Comparison of ENCODE assay signal across 8 mouse cellular contexts in genomic region chr14:55438193-55438784, GRCm38 (mm10). TPM values are rescaled to one million over a fixed set of nuclear protein-coding genes. Genes with fewer than 3 reads are reported as not detected.
DNase-seq lines count a peak whose midpoint lies in the region; ATAC-seq and TF ChIP-seq lines count a peak whose summit lies in the region.

No protein-coding gene starts in this region.

- H3K4me2 ChIP-seq in hindbrain, embryonic 14.5 days (replicated peaks) = no peak overlapping the region

- no peak overlapping the region for H3K27ac ChIP-seq in hindbrain, embryonic 10.5 days
- H3K27ac ChIP-seq in hindbrain, embryonic 14.5 days = no peak overlapping the region

- TF ChIP-seq CTCF in Patski (IDR thresholded peaks at IDR 0.05) = peak; percentile 84

- H3K9ac ChIP-seq in hindbrain, embryonic 14.5 days = no peak overlapping the region

- no peak for ATAC-seq in hindbrain, embryonic 14.5 days (ENCODE audit: low FRiP score)
- ATAC-seq in Patski = peak; percentile 67
- peak; percentile 92 for ATAC-seq in granulocyte monocyte progenitor cell, adult 5-6 weeks (replicated peaks; ENCODE audit: poor library complexity, severe bottlenecking)

- 38% methylated on average over 6 of the region's 6 CpGs for whole genome bisulfite sequencing in hindbrain, embryonic 10.5 days
- whole genome bisulfite sequencing in hindbrain, embryonic 14.5 days = 39% methylated on average over 6 of the region's 6 CpGs

- in situ Hi-C loops in Patski (cut with MboI; ENCODE audit: low pct_unique_long_range_greater_than_20kb) = loop anchor here (10.0 kb wide), 1 partner anchor 293 kb away; no protein-coding TSS in a partner anchor

- POLR2A ChIA-PET in Patski (lab: Charles Lee) = interaction anchor here (0.8 to 1.5 kb wide), 2 partner anchors 40 to 98 kb away, joined by 3 to 4 read pairs; partner anchors contain the start of gene Dhrs4

- H3K4me3 ChIP-seq in hindbrain, embryonic 10.5 days = no peak overlapping the region
- H3K4me3 ChIP-seq in hindbrain, embryonic 14.5 days (replicated peaks; ENCODE audit: low read length) = no peak overlapping the region

- H3K27me3 ChIP-seq in hindbrain, embryonic 10.5 days (ENCODE audit: insufficient read depth, poor library complexity, severe bottlenecking) = no peaks in the 10 kb centered on the region
- H3K27me3 ChIP-seq in hindbrain, embryonic 14.5 days (ENCODE audit: control insufficient read depth, insufficient read depth, low read length) = no peaks in the 10 kb centered on the region
- peaks cover 11% of the 10 kb centered on the region for H3K27me3 ChIP-seq in Patski

- CTCF ChIA-PET in Patski (lab: Charles Lee) = interaction anchor here (0.8 to 1.3 kb wide), 5 partner anchors 16 to 355 kb away, joined by 3 to 5 read pairs (median 3); no protein-coding TSS in a partner anchor

- DNase-seq in hindbrain, embryonic 10.5 days (ENCODE audit: low spot score) = peak; percentile 65
- DNase-seq in hindbrain, embryonic 14.5 days (ENCODE audit: low spot score) = no peak
- DNase-seq in Patski (ENCODE audit: low read depth, low spot score) = peak; percentile 22
- DNase-seq in cerebellum, adult 9-11 months = peak; percentile 67
- peak; percentile 22 to 47 for DNase-seq in layer of hippocampus, postnatal 36 days
- DNase-seq in mesoderm, embryonic 11.5 days (ENCODE audit: low read depth, low spot score) = peak; percentile 55
- peak; percentile 14 to 34 for DNase-seq in thymus, adult 18-20 months

- H3K9me3 ChIP-seq in hindbrain, embryonic 10.5 days = no peaks in the 10 kb centered on the region
- no peaks in the 10 kb centered on the region for H3K9me3 ChIP-seq in hindbrain, embryonic 14.5 days (ENCODE audit: control insufficient read depth, low read length)

- 0 out of 2 replicates have a peak, but pooled peaks cover 2% of the 10 kb centered on the region for H3K4me1 ChIP-seq in hindbrain, embryonic 10.5 days (replicated peaks)
- H3K4me1 ChIP-seq in hindbrain, embryonic 14.5 days (replicated peaks; ENCODE audit: control insufficient read depth, insufficient read depth, low read length) = no peaks in the 10 kb centered on the region

- H3K36me3 ChIP-seq in hindbrain, embryonic 10.5 days = no peaks in the 10 kb centered on the region
- H3K36me3 ChIP-seq in hindbrain, embryonic 14.5 days (replicated peaks; ENCODE audit: control insufficient read depth, insufficient read depth) = no peaks in the 10 kb centered on the region

RNA-seq across cellular contexts. Expression of gene Dhrs4, which starts 40.3 kb away (rescaled TPM):
- 50.5 and 64.5 TPM in 2 replicates for polyA plus RNA-seq in hindbrain, embryonic 10.5 days (2016; fragmentation: Nextera tagmentation; extraction: Ambion mirVana)
- 12.4 and 14.1 TPM in 2 replicates for polyA plus RNA-seq in hindbrain, embryonic 14.5 days (2014; fragmentation: Nextera tagmentation; extraction: Ambion mirVana)
- polyA plus RNA-seq in Patski (2021) = 71.3 TPM
- total RNA-seq in granulocyte monocyte progenitor cell, adult 5-6 weeks (2014; fragmentation: Nextera tagmentation) = 47.9 and 63.5 TPM in 2 replicates
- 50.5 and 61.6 TPM in 2 replicates for total RNA-seq in granulocyte monocyte progenitor cell, adult 5-6 weeks (2017)
- total RNA-seq in layer of hippocampus, postnatal 36 days (2021) = 10 to 100 TPM; 22.0 to 23.3 TPM

RNA-seq across cellular contexts. Expression of gene Carmil3, which starts 52.2 kb away (rescaled TPM):
- polyA plus RNA-seq in hindbrain, embryonic 10.5 days (2016; fragmentation: Nextera tagmentation; extraction: Ambion mirVana) = 5.7 and 7.9 TPM in 2 replicates
- polyA plus RNA-seq in hindbrain, embryonic 14.5 days (2014; fragmentation: Nextera tagmentation; extraction: Ambion mirVana) = 30.0 and 31.1 TPM in 2 replicates
- 2.6 TPM for polyA plus RNA-seq in Patski (2021)
- total RNA-seq in granulocyte monocyte progenitor cell, adult 5-6 weeks (2014; fragmentation: Nextera tagmentation) = not detected in 2 replicates
- not detected in 2 replicates for total RNA-seq in granulocyte monocyte progenitor cell, adult 5-6 weeks (2017)
- total RNA-seq in layer of hippocampus, postnatal 36 days (2021) = 10 to 100 TPM; 59.2 to 60.3 TPM
